Mouse (Mus musculus) liver, postnatal 0 days (tissue): ENCODE measurements around the gene Htr7. TPM values are rescaled to one million over a fixed set of nuclear protein-coding genes. Genes with fewer than 3 reads are reported as not detected.
A peak's percentile ranks its signal among the peaks of the same experiment; 100 is the strongest.

Source experiments
- ATAC-seq: fragments of 200-750 bp; cut with Nextera tagmentation; 2 replicates; pipeline ENCODE4 v1.8.0; 2017; ENCODE audit warnings: mild to moderate bottlenecking, moderate library complexity
- DNase-seq: peaks from one replicate; pipeline ENCODE4 v3.0.0-alpha.2; 2016
- H3K27ac ChIP-seq: fragments of 300-500 bp; sonication (generic); 2 replicates; pipeline ENCODE4 v1.5.1; 2014; ENCODE audit warnings: antibody characterized with exemption, moderate library complexity, mild to moderate bottlenecking, low read depth
- H3K27me3 ChIP-seq: fragments of 300-500 bp; sonication (generic); 2 replicates; pipeline ENCODE4 v1.6.1; 2014; ENCODE audit warnings: low read length, control low read depth, mixed read lengths; ENCODE audit not compliant: insufficient read depth
- H3K36me3 ChIP-seq: fragments of 300-500 bp; sonication (generic); replicated peaks from 2 replicates; pipeline ENCODE4 v1.6.1; 2014; ENCODE audit warnings: mild to moderate bottlenecking, control low read depth, low read length, moderate library complexity, mixed read lengths; ENCODE audit not compliant: insufficient read depth
- H3K4me1 ChIP-seq: fragments of 300-500 bp; sonication (generic); 2 replicates; pipeline ENCODE4 v1.6.1; 2014; ENCODE audit warnings: antibody characterized with exemption, mild to moderate bottlenecking, control low read depth; ENCODE audit not compliant: insufficient read depth
- H3K4me2 ChIP-seq: fragments of 300-500 bp; sonication (generic); 2 replicates; pipeline ENCODE4 v1.6.1; 2014; ENCODE audit warnings: low read depth, mild to moderate bottlenecking, low read length, moderate library complexity, mixed read lengths
- H3K4me3 ChIP-seq: fragments of 300-500 bp; sonication (generic); 2 replicates; pipeline ENCODE4 v1.5.1; 2014; ENCODE audit warnings: low read depth, low read length
- H3K9ac ChIP-seq: fragments of 300-500 bp; sonication (generic); replicated peaks from 2 replicates; pipeline ENCODE4 v1.6.1; 2014; ENCODE audit warnings: mild to moderate bottlenecking, moderate library complexity
- H3K9me3 ChIP-seq: fragments of 300-500 bp; sonication (generic); 2 replicates; pipeline ENCODE4 v1.6.1; 2016; ENCODE audit warnings: mild to moderate bottlenecking, control low read depth, low read length, mixed read lengths
- CTCF ChIP-seq: sonication (generic); IDR thresholded peaks from 2 replicates; pipeline ENCODE4 v1.5.1; 2016; ENCODE audit warnings: antibody characterized with exemption, low read depth
- EP300 ChIP-seq: IDR thresholded peaks from 2 replicates; pipeline ENCODE4 v1.6.1; 2016; ENCODE audit warnings: antibody characterized with exemption, low read depth, mild to moderate bottlenecking
- WGBS: fragments of 180-500 bp; shearing (Covaris S2); extraction: QIAGEN DNeasy Blood & Tissue Kit; methylation state at CpG from one replicate; pipeline ENCODE4 v1.1.7; 2014; ENCODE audit not compliant: insufficient replicate concordance; 5-methylcytosine and 5-hydroxymethylcytosine counted together
- polyA plus RNA-seq: library from polyadenylated mRNA; unstranded; fragments of >200 nt; fragmentation: Nextera tagmentation; extraction: Ambion mirVana; gene quantifications from 2 replicates; pipeline ENCODE4 v1.2.1, GENCODE M21; 2015

Htr7 gene
- polyA plus RNA-seq, 1 experiment from 2014 or later = 0.06 TPM

- 29% methylated on average over 5 of the region's 5 CpGs for WGBS
- Histone ChIP-seq H3K4me3 (no peak overlapping the region), H3K27me3 (no peaks in the 10 kb centered on the region), H3K9ac (no peak overlapping the region), H3K9me3 (no peaks in the 10 kb centered on the region), H3K4me1 (no peaks in the 10 kb centered on the region), H3K4me2 (no peak overlapping the region), H3K27ac (no peak overlapping the region), H3K36me3 (no peaks in the 10 kb centered on the region)
- ATAC-seq (no peak), DNase-seq (peak; percentile 14)
- TF ChIP-seq CTCF = no peak
- TF ChIP-seq EP300 = no peak
These were observed 132.9 kb downstream of the Htr7 start for GRCm38 (mm10) chr19:35924418-35924817.

Other genes with a start within 250 kb of the Htr7 start
- 23.2 TPM in 2 replicates for gene Rpp30, start 26.2 kb upstream of the Htr7 start, polyA plus RNA-seq
- 0.07 and 0.11 TPM in 2 replicates for gene Ankrd1, start 62.6 kb upstream of the Htr7 start, polyA plus RNA-seq